Mouse (Mus musculus) G1E (cell line): ENCODE data around the gene Iqcb1. TPM values are rescaled to one million over a fixed set of nuclear protein-coding genes. Genes with fewer than 3 reads are reported as not detected.

ENCODE experiments used
- ATAC-seq: 2 replicates; pipeline ENCODE4 v1.8.0; 2016; ENCODE audit warnings: mild to moderate bottlenecking; ENCODE audit not compliant: insufficient number of reproducible peaks, poor library complexity, low FRiP score, severe bottlenecking; ENCODE audit errors: extremely low read depth
- DNase-seq: peaks from one replicate; pipeline ENCODE4 v3.0.0; 2012; ENCODE audit warnings: low spot score
- H3K27me3 ChIP-seq: 2 replicates; pipeline ENCODE4 v1.6.1; 2012; ENCODE audit warnings: mild to moderate bottlenecking, low read length, inconsistent platforms; ENCODE audit not compliant: insufficient read depth
- H3K36me3 ChIP-seq: replicated peaks from 2 replicates; pipeline ENCODE3; 2012; ENCODE audit warnings: mild to moderate bottlenecking, inconsistent platforms
- H3K4me1 ChIP-seq: 2 replicates; pipeline ENCODE4 v1.6.1; 2012; ENCODE audit warnings: low read depth, low read length, inconsistent platforms, mixed read lengths; ENCODE audit not compliant: insufficient read depth
- H3K4me3 ChIP-seq: 2 replicates; pipeline ENCODE4 v1.5.1; 2012; ENCODE audit warnings: low read depth, mild to moderate bottlenecking, inconsistent platforms, low read length, moderate library complexity, mixed read lengths
- H3K9me3 ChIP-seq: replicated peaks from 2 replicates; pipeline ENCODE4 v1.6.1; 2012; ENCODE audit warnings: inconsistent platforms
- CTCF ChIP-seq: IDR thresholded peaks from 2 replicates; pipeline ENCODE4 v1.5.1; 2012; ENCODE audit warnings: low read depth, low read length, inconsistent platforms, mixed read lengths
- GATA1 ChIP-seq: IDR thresholded peaks from 2 replicates; pipeline ENCODE4 v1.6.1; 2012; ENCODE audit warnings: borderline replicate concordance, low read length, inconsistent platforms, mixed read lengths
- GATA2 ChIP-seq: IDR thresholded peaks from 2 replicates; pipeline ENCODE4 v1.6.1; 2012; ENCODE audit warnings: low read depth, low read length, inconsistent platforms, borderline replicate concordance
- POLR2AphosphoS5 ChIP-seq: IDR thresholded peaks from 2 replicates; pipeline ENCODE4 v1.6.1; 2012; ENCODE audit warnings: low read depth, low read length, inconsistent platforms; ENCODE audit not compliant: insufficient replicate concordance
- TAL1 ChIP-seq: conservative IDR thresholded peaks from 2 replicates; pipeline ENCODE4 v1.6.1; 2012; ENCODE audit warnings: low read depth, low read length, inconsistent platforms, mixed read lengths
- polyA plus RNA-seq: library from polyadenylated mRNA; stranded (reverse); fragments of >175 nt; gene quantifications from 2 replicates; pipeline ENCODE4 v1.2.3, GENCODE M21; 2012
- total RNA-seq, 2 experiments: library from RNA; stranded (forward) in 1 of 2; stranded (reverse) in 1 of 2; fragments of 200-1000 nt in 1 of 2; fragments of >200 nt in 1 of 2; fragmentation: Nextera tagmentation in 1 of 2; gene quantifications; 2 replicates each; pipeline ENCODE4 v1.2.3; 2014 to 2017

The Iqcb1 gene
- total and polyA plus RNA-seq, 3 experiments = 2.9 to 27.7 (median 19.0) TPM

- ATAC-seq (no peak), DNase-seq (no peak)
- Histone ChIP-seq H3K9me3 (no peaks in the 10 kb centered on the region; the same call in 1 of the 2 replicates), H3K27me3 (0 out of 2 replicates have a peak, but pooled peaks cover 3% of the 10 kb centered on the region), H3K36me3 (no peaks in the 10 kb centered on the region), H3K4me3 (no peak overlapping the region), H3K4me1 (no peaks in the 10 kb centered on the region)
- TF ChIP-seq TAL1 (no peak), POLR2AphosphoS5 (no peak), GATA2 (no peak), CTCF (no peak), GATA1 (no peak)
Observed at GRCm38 (mm10) chr16:36798334-36798733, 29.9 kb upstream of the Iqcb1 start.

GRCm38 (mm10) chr16:36802361-36802760 is 25.8 kb upstream of the Iqcb1 start:
- Histone ChIP-seq H3K4me1 (no peaks in the 10 kb centered on the region), H3K27me3 (0 out of 2 replicates have a peak, but pooled peaks cover 3% of the 10 kb centered on the region), H3K9me3 (no peaks in the 10 kb centered on the region; the same call in 1 of the 2 replicates), H3K36me3 (no peaks in the 10 kb centered on the region), H3K4me3 (no peak overlapping the region)
- no peak for ATAC-seq
- no peak for DNase-seq
- TF ChIP-seq CTCF = peak; percentile 10; the same call in 1 of the 2 replicates
- no peak for TF ChIP-seq GATA2
- no peak for TF ChIP-seq TAL1
- TF ChIP-seq POLR2AphosphoS5 = no peak

GRCm38 (mm10) chr16:36808616-36809015 is 19.6 kb upstream of the Iqcb1 start:
- H3K4me3 ChIP-seq = no peak overlapping the region
- H3K4me1 ChIP-seq = peaks cover 3% of the 10 kb centered on the region; the same call in 1 of the 2 replicates
- no peaks in the 10 kb centered on the region for H3K9me3 ChIP-seq
- DNase-seq = no peak
- H3K36me3 ChIP-seq = no peaks in the 10 kb centered on the region
- peaks cover 2% of the 10 kb centered on the region; the same call in 1 of the 2 replicates for H3K27me3 ChIP-seq
- no peak for TF ChIP-seq GATA2
- TF ChIP-seq TAL1 = no peak
- no peak for TF ChIP-seq POLR2AphosphoS5
- TF ChIP-seq GATA1 = no peak
- no peak for TF ChIP-seq CTCF
- no peak for ATAC-seq

GRCm38 (mm10) chr16:36813680-36814079 is 14.5 kb upstream of the Iqcb1 start:
- no peak for ATAC-seq
- H3K4me3 ChIP-seq = no peak overlapping the region

GRCm38 (mm10) chr16:36816916-36817315 is 11.3 kb upstream of the Iqcb1 start:
- no peak for TF ChIP-seq GATA1
- TF ChIP-seq TAL1 = no peak
- Histone ChIP-seq H3K9me3 (no peaks in the 10 kb centered on the region), H3K4me1 (peaks cover 11% of the 10 kb centered on the region), H3K36me3 (no peaks in the 10 kb centered on the region), H3K27me3 (peaks cover 4% of the 10 kb centered on the region; the same call in 1 of the 2 replicates), H3K4me3 (no peak overlapping the region)
- DNase-seq = no peak
- ATAC-seq = no peak

More at GRCm38 (mm10) chr16:36813680-36814079, 14.5 kb upstream of the Iqcb1 start:
- Histone ChIP-seq H3K4me1 (peaks cover 5% of the 10 kb centered on the region; the same call in 1 of the 2 replicates), H3K9me3 (no peaks in the 10 kb centered on the region), H3K36me3 (no peaks in the 10 kb centered on the region), H3K27me3 (peaks cover 4% of the 10 kb centered on the region; the same call in 1 of the 2 replicates)
- TF ChIP-seq GATA2 = no peak
- TF ChIP-seq TAL1 = no peak
- TF ChIP-seq POLR2AphosphoS5 = no peak
- TF ChIP-seq GATA1 = no peak
- no peak for TF ChIP-seq CTCF
- DNase-seq = no peak

- Histone ChIP-seq H3K4me3 (no peak overlapping the region), H3K27me3 (peaks cover 4% of the 10 kb centered on the region; the same call in 1 of the 2 replicates), H3K4me1 (peaks cover 12% of the 10 kb centered on the region), H3K9me3 (no peaks in the 10 kb centered on the region), H3K36me3 (no peaks in the 10 kb centered on the region)
- TF ChIP-seq TAL1 = no peak
- TF ChIP-seq GATA2 = no peak
- TF ChIP-seq CTCF = no peak
- no peak for TF ChIP-seq GATA1
- ATAC-seq = peak; percentile 72
- DNase-seq = peak; percentile 19
Observed at GRCm38 (mm10) chr16:36817321-36817926, 10.8 kb upstream of the Iqcb1 start.
